Mouse (Mus musculus): ENCODE results near the gene Wfikkn2. TPM values are rescaled to one million over a fixed set of nuclear protein-coding genes. Genes with fewer than 3 reads are reported as not detected.

Wfikkn2 gene
- total and polyA plus RNA-seq, 3 experiments, result 0.04 to 0.11 (median 0.08) TPM

DNA sequence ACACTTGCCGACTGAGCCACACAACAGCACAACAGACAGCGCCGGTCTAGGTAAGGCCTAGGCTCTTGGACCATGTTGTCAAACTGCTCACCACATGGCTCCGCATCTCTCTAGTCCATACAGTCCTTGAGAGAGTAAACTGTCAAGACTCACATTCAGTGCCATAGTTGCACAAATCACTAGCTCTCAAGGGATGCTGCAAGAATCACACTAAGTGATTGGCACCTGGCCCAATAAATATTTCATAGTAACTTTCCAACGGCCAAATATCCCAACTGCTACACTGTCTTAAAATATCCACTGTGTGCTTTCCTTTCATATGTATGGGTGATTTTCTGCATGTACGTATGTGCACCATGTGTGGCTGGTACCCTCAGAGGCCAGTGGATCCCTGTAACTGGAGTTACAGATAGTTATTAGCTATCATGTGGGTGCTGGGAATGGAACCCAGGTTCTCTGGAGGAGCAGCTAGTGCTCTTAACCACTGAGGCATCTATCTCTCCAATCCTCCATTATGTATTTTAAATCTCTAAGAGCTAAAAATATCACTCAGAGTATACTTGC is 37.8 kb upstream of the Wfikkn2 start:
- Histone ChIP-seq H3K36me3 (replicated peaks in 1 of 2; ENCODE audit: control insufficient read depth in 1 of 2, insufficient read depth in 1 of 2, low read length in 1 of 2) (peaks cover 55 to 72% of the 10 kb centered on the region in 2 experiments), H3K27me3 (replicated peaks) (no peaks in the 10 kb centered on the region), H3K79me2 (replicated peaks; ENCODE audit: control insufficient read depth, extremely low read depth, insufficient read depth, poor library complexity, severe bottlenecking) (no peaks in the 10 kb centered on the region), H3K27ac (ENCODE audit: insufficient read depth, low read depth) (no peak overlapping the region), H3K4me2 (ENCODE audit: insufficient read depth, low read depth, poor library complexity, severe bottlenecking) (no peak overlapping the region), H3K9ac (ENCODE audit: insufficient read depth, low read depth) (no peak overlapping the region), H3K4me3 (replicated peaks in 1 of 3; ENCODE audit: low read depth in 2 of 3, low read length in 2 of 3, poor library complexity in 1 of 3) (no peak overlapping the region), H3K4me1 (ENCODE audit: control insufficient read depth in 1 of 2, insufficient read depth in 2 of 2) (peaks cover 0 to 3% of the 10 kb centered on the region in 2 experiments; a peak in 1 of 4 replicates), H3K9me3 (replicated peaks; ENCODE audit: low read length) (no peaks in the 10 kb centered on the region)
- no peak for TF ChIP-seq CHD2 (IDR thresholded peaks at IDR 0.05; ENCODE audit: low read length)
- TF ChIP-seq PAX5 (IDR thresholded peaks at IDR 0.05; ENCODE audit: low read length), result no peak
- no peak for TF ChIP-seq HCFC1 (IDR thresholded peaks at IDR 0.05; ENCODE audit: low read depth, low read length)
- TF ChIP-seq POLR2AphosphoS2 (IDR thresholded peaks at IDR 0.05; ENCODE audit: low read depth, low read length), result peak; percentile 62
- no peak for TF ChIP-seq SMC3 (IDR thresholded peaks at IDR 0.05; ENCODE audit: low read depth, low read length)
- dilution Hi-C loops (cut with MboI; ENCODE audit: extremely low pct_ligation_motif_present, extremely low pct_unique_long_range_greater_than_20kb, low sequenced_read_pairs) (no loop called here), in situ Hi-C loops (cut with MboI; ENCODE audit: low pct_ligation_motif_present, low pct_unique_long_range_greater_than_20kb, low sequenced_read_pairs) (no loop called here)
- no peak for DNase-seq (ENCODE audit: extremely low read depth)

DNA sequence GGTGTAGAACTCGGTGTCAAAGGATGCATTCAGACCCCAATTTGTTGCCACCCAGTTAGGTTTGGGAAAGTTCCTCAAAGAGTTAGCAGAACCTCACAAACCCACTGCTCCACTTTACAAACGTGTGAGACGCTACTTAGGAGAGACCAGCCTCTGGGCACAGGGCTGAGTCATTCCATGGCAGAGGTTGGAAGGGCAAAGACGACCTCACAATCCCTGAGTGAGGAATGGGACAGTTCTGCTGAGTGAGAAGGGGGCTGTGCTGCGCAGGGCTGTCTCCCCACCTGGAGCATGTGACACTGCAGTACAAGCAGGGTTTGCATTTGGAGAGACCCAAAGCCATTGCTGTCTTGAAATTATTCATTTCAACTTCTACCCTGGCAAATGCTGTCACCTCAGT is 36.5 kb upstream of the Wfikkn2 start:
- Histone ChIP-seq H3K79me2 (replicated peaks; ENCODE audit: control insufficient read depth, extremely low read depth, insufficient read depth, poor library complexity, severe bottlenecking) (no peaks in the 10 kb centered on the region), H3K4me2 (ENCODE audit: insufficient read depth, low read depth, poor library complexity, severe bottlenecking) (no peak overlapping the region), H3K9me3 (replicated peaks; ENCODE audit: low read length) (no peaks in the 10 kb centered on the region), H3K4me3 (replicated peaks in 1 of 3; ENCODE audit: low read depth in 2 of 3, low read length in 2 of 3, poor library complexity in 1 of 3) (no peak overlapping the region), H3K9ac (ENCODE audit: insufficient read depth, low read depth) (no peak overlapping the region), H3K27ac (ENCODE audit: insufficient read depth, low read depth) (no peak overlapping the region), H3K4me1 (ENCODE audit: control insufficient read depth in 1 of 2, insufficient read depth in 2 of 2) (peaks cover 3% of the 10 kb centered on the region in 2 experiments; a peak in 3 of 4 replicates), H3K36me3 (replicated peaks in 1 of 2; ENCODE audit: control insufficient read depth in 1 of 2, insufficient read depth in 1 of 2, low read length in 1 of 2) (peaks cover 45 to 59% of the 10 kb centered on the region in 2 experiments), H3K27me3 (replicated peaks) (no peaks in the 10 kb centered on the region)
- in situ Hi-C loops (cut with MboI; ENCODE audit: low pct_ligation_motif_present, low pct_unique_long_range_greater_than_20kb, low sequenced_read_pairs) (no loop called here), dilution Hi-C loops (cut with MboI; ENCODE audit: extremely low pct_ligation_motif_present, extremely low pct_unique_long_range_greater_than_20kb, low sequenced_read_pairs) (no loop called here)
- DNase-seq (ENCODE audit: extremely low read depth), result no peak
- TF ChIP-seq RCOR1 (conservative IDR thresholded peaks at IDR 0.05; ENCODE audit: low read depth, low read length), result no peak

DNA sequence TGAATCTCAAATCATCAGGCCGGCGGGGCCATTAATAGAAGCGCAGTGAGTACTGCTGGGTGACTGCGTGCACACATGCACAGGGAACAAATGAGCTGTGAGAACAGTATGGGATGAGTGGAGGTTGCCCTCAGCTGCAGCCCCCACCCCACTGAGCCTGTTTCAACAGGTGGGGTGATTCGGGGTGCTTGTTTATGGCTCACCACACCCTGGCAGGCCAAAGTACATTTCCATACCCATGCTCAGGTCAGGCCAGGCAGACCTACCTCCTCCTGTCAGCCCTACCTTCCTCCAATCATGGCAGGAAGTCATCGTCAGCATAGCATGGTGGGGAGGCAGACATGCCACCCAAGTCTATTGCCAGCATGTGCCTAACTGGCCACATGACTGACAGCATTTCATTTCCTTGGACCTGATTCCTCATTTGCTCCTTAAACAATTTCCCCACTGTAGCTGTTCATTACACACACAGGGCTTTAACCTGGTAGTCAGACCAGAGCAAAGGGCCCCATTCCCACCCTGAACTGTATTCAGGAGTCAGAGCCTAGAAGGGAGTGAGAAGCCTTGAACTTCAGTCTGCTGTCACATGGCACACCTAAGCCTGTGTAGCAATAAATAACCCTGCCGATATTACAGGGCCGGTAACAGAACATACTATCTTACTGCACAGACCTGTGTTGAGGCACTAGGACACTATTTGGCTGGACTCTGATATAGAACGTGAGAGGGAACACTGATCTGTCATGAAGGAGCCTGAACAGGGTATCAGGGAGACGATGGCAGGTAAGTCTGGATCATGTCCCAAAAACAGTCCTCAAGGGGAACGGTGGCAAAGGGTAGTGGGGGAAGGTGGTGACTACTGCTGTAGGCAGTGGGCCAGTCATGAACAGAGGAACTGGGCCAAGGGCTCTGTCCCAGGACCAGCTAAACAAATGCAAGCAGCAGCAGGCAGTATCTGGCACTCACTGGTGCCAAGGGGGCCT is 35.7 kb upstream of the Wfikkn2 start, which contains the start of gene Gm21885:
Gm21885 (plus strand) TSS at position 675 of the 983 bp plus-strand sequence.
- dilution Hi-C loops (cut with MboI; ENCODE audit: extremely low pct_ligation_motif_present, extremely low pct_unique_long_range_greater_than_20kb, low sequenced_read_pairs), result no loop called here
- H3K27me3 ChIP-seq (replicated peaks), result no peaks in the 10 kb centered on the region
- TF ChIP-seq E2F4 (IDR thresholded peaks at IDR 0.05; ENCODE audit: insufficient replicate concordance, low read depth, low read length) (no peak), ZC3H11A (IDR thresholded peaks at IDR 0.05; ENCODE audit: low read depth, low read length) (no peak), ELF1 (IDR thresholded peaks at IDR 0.05; ENCODE audit: low read depth, low read length) (no peak), ZNF384 (IDR thresholded peaks at IDR 0.05; ENCODE audit: low read depth, low read length) (no peak), CHD2 (IDR thresholded peaks at IDR 0.05; ENCODE audit: low read length) (no peak), CTCF (conservative IDR thresholded peaks at IDR 0.05 in 1 of 2, IDR thresholded peaks at IDR 0.05 in 1 of 2; ENCODE audit: low read depth in 2 of 2, low read length in 2 of 2) (no peak), ZMIZ1 (IDR thresholded peaks at IDR 0.05; ENCODE audit: low read depth, low read length) (no peak), MXI1 (IDR thresholded peaks at IDR 0.05; ENCODE audit: low read depth, low read length) (no peak), SMC3 (IDR thresholded peaks at IDR 0.05; ENCODE audit: low read depth, low read length) (no peak), UBTF (IDR thresholded peaks at IDR 0.05; ENCODE audit: low read depth, low read length) (no peak), TCF12 (IDR thresholded peaks at IDR 0.05; ENCODE audit: low read depth, low read length) (no peak), HCFC1 (IDR thresholded peaks at IDR 0.05; ENCODE audit: low read depth, low read length) (no peak), PAX5 (IDR thresholded peaks at IDR 0.05; ENCODE audit: low read length) (no peak), JUN (IDR thresholded peaks at IDR 0.05; ENCODE audit: insufficient read depth, low read depth, low read length) (no peak)
- H3K9me3 ChIP-seq (replicated peaks; ENCODE audit: low read length), result no peaks in the 10 kb centered on the region
- no peak within 1 kb of the TSS for H3K9ac ChIP-seq (ENCODE audit: insufficient read depth, low read depth)
- H3K79me2 ChIP-seq (replicated peaks; ENCODE audit: control insufficient read depth, extremely low read depth, insufficient read depth, poor library complexity, severe bottlenecking), result no peaks in the 10 kb centered on the region
- DNase-seq (ENCODE audit: extremely low read depth), result no peak
- H3K4me2 ChIP-seq (ENCODE audit: insufficient read depth, low read depth, poor library complexity, severe bottlenecking), result no peak within 1 kb of the TSS
- in situ Hi-C loops (cut with MboI; ENCODE audit: low pct_ligation_motif_present, low pct_unique_long_range_greater_than_20kb, low sequenced_read_pairs), result no loop called here
- H3K27ac ChIP-seq (ENCODE audit: insufficient read depth, low read depth), result no peak within 1 kb of the TSS
- H3K4me1 ChIP-seq (ENCODE audit: control insufficient read depth in 1 of 2, insufficient read depth in 2 of 2), result peaks cover 3 to 8% of the 10 kb centered on the region in 2 experiments; a peak in 3 of 4 replicates
- H3K4me3 ChIP-seq (replicated peaks in 1 of 3; ENCODE audit: low read depth in 2 of 3, low read length in 2 of 3, poor library complexity in 1 of 3), result no peak within 1 kb of the TSS
- peaks cover 38 to 51% of the 10 kb centered on the region in 2 experiments for H3K36me3 ChIP-seq (replicated peaks in 1 of 2; ENCODE audit: control insufficient read depth in 1 of 2, insufficient read depth in 1 of 2, low read length in 1 of 2)

Data from CH12.LX (cell line).